Mouse (Mus musculus) CD8-positive naive resting alpha-beta T cell, adult 57 days (primary cell): ENCODE data around the gene Zfp967. TPM values are rescaled to one million over a fixed set of nuclear protein-coding genes. Genes with fewer than 3 reads are reported as not detected.

ENCODE experiments used
- total RNA-seq: library from RNA; stranded (reverse); gene quantifications from one replicate; pipeline ENCODE4 v1.2.4, GENCODE M21; 2023

The Zfp967 gene
- not detected for total RNA-seq

DNA sequence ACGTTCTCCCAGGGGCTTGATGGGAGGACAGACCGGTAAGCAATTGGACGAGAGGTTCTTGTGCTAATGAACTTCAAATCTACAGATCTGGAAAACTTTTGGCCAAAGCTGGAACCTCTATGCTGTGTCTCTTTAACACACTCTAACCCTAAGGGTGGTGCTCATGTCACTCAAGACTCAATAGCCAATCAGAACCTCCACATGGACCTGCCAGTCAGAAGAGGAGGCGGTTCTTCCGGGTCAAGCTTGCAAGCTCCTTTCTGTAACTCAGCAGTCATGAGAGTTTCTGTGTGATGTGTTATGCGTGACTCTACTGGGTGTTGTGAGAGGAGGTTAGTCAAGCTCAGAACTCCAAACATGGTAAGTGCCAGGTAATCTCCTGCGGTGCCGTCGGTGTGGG, at the start of gene Zfp967:
Gene Zfp967, plus strand, starts transcription at position 301 of the 400 bp plus-strand sequence.

DNA sequence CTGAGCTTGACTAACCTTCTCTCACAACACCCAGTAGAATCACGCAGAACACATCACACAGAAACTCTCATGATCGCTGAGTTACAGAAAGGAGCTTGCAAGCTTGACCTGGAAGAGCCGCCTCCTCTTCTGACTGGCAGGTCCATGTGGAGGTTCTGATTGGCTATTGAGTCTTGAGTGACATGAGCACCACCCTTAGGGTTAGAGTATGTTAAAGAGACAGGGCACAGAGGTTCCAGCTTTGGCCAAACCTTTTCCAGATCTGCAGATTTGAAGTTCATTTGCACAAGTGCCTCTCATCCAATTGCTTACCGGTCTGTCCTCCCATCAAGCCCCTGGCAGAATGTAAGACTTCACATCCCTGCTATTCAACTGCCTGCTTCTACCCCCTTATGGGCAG, 34.2 kb upstream of the Zfp967 start, which contains the start of gene Gm14434:
Gene Gm14434, minus strand, starts transcription at position 101 of the 400 bp plus-strand sequence.

Other genes with a start within 250 kb of the Zfp967 start
- not detected for gene Gm11009, start 201.6 kb upstream of the Zfp967 start, total RNA-seq
- not detected for gene Gm14435, start 97.5 kb upstream of the Zfp967 start, total RNA-seq
- gene Gm14434, start 34.3 kb upstream of the Zfp967 start, total RNA-seq: 4.4 TPM
- 4.5 TPM for gene Gm14308, start 115.3 kb downstream of the Zfp967 start, total RNA-seq
- gene Zfp973, start 149.5 kb downstream of the Zfp967 start, total RNA-seq: 6.4 TPM
- gene Gm14305, start 187.3 kb downstream of the Zfp967 start, total RNA-seq: not detected